Mouse (Mus musculus): Measurements from ENCODE around the gene Haus4.

The Haus4 gene

GRCm38 (mm10) chr14:54572122-54572521 is 17.7 kb upstream of the Haus4 start:
- DNase-seq: no peak

- no peak for DNase-seq
These were observed 15.3 kb upstream of the Haus4 start for GRCm38 (mm10) chr14:54569451-54570392.

- peak; percentile 68 for DNase-seq
These were observed 14.4 kb upstream of the Haus4 start for GRCm38 (mm10) chr14:54568694-54569414.

- no peak for DNase-seq
These were observed 6.3 kb upstream of the Haus4 start for GRCm38 (mm10) chr14:54560527-54561242.

- no peak for DNase-seq
These were observed 2.9 kb upstream of the Haus4 start for GRCm38 (mm10) chr14:54557330-54557729.

GRCm38 (mm10) chr14:54553454-54553974 is 902 bp downstream of the Haus4 start:
- no peak for DNase-seq

GRCm38 (mm10) chr14:54544703-54545102 is 9.7 kb downstream of the Haus4 start:
- DNase-seq: no peak

GRCm38 (mm10) chr14:54540771-54541170 is 13.6 kb downstream of the Haus4 start:
- no peak for DNase-seq

- no peak for DNase-seq
These were observed 15.8 kb downstream of the Haus4 start for GRCm38 (mm10) chr14:54538580-54538979.

GRCm38 (mm10) chr14:54528446-54529111 is 25.8 kb downstream of the Haus4 start:
- DNase-seq: peak; percentile 78

GRCm38 (mm10) chr14:54528007-54528393 is 26.4 kb downstream of the Haus4 start:
- DNase-seq: no peak

- peak; percentile 74 for DNase-seq
These were observed 27.0 kb downstream of the Haus4 start for GRCm38 (mm10) chr14:54527227-54528006.

GRCm38 (mm10) chr14:54523600-54523999 is 30.8 kb downstream of the Haus4 start:
- DNase-seq: no peak

- DNase-seq: peak; percentile 38
These were observed 37.6 kb downstream of the Haus4 start for GRCm38 (mm10) chr14:54516710-54517310.

- no peak for DNase-seq
These were observed 44.6 kb downstream of the Haus4 start for GRCm38 (mm10) chr14:54509774-54510173.

GRCm38 (mm10) chr14:54503092-54503491 is 51.3 kb downstream of the Haus4 start:
- no peak for DNase-seq

GRCm38 (mm10) chr14:54501365-54501764 is 53.1 kb downstream of the Haus4 start:
- DNase-seq: no peak

GRCm38 (mm10) chr14:54499330-54499729 is 55.1 kb downstream of the Haus4 start:
- DNase-seq: no peak

- no peak for DNase-seq
These were observed 57.7 kb downstream of the Haus4 start for GRCm38 (mm10) chr14:54496706-54497105.

GRCm38 (mm10) chr14:54494234-54494633 is 60.2 kb downstream of the Haus4 start:
- peak; percentile 73 for DNase-seq

GRCm38 (mm10) chr14:54493236-54493635 is 61.2 kb downstream of the Haus4 start:
- no peak for DNase-seq
